Mouse (Mus musculus) hindbrain, embryonic 15.5 days (tissue): ENCODE measurements at regions not wholly inside any gene's neighbourhood (a gene's known extent, or its start where the extent isn't known, plus 50 kb on each side); places are given as distances from the start of the nearest gene placed in this dataset.

Experiments
- ATAC-seq: fragments of 200-750 bp; cut with Nextera tagmentation; 2 replicates; pipeline ENCODE4 v1.8.0; 2017; ENCODE audit warnings: low read depth, moderate number of reproducible peaks, moderate TSS enrichment; ENCODE audit not compliant: low FRiP score
- H3K27ac ChIP-seq: fragments of 300-500 bp; sonication (generic); replicated peaks from 2 replicates; pipeline ENCODE4 v1.5.1; 2015; ENCODE audit warnings: mild to moderate bottlenecking, inconsistent platforms
- H3K27me3 ChIP-seq: fragments of 300-500 bp; sonication (generic); 2 replicates; pipeline ENCODE4 v1.6.1; 2015; ENCODE audit warnings: control low read depth, inconsistent platforms
- H3K36me3 ChIP-seq: fragments of 300-500 bp; sonication (generic); 2 replicates; pipeline ENCODE4 v1.6.1; 2015; ENCODE audit warnings: control low read depth, inconsistent platforms
- H3K4me1 ChIP-seq: fragments of 300-500 bp; sonication (generic); replicated peaks from 2 replicates; pipeline ENCODE4 v1.6.1; 2015; ENCODE audit warnings: control low read depth, inconsistent platforms
- H3K4me2 ChIP-seq: fragments of 300-500 bp; sonication (generic); 2 replicates; pipeline ENCODE4 v1.6.1; 2015; ENCODE audit warnings: moderate library complexity, mild to moderate bottlenecking, inconsistent platforms
- H3K4me3 ChIP-seq: fragments of 300-500 bp; sonication (generic); 2 replicates; pipeline ENCODE4 v1.5.1; 2015; ENCODE audit warnings: mild to moderate bottlenecking, inconsistent platforms
- H3K9ac ChIP-seq: fragments of 300-500 bp; sonication (generic); 2 replicates; pipeline ENCODE4 v1.6.1; 2015; ENCODE audit warnings: inconsistent platforms
- H3K9me3 ChIP-seq: fragments of 300-500 bp; sonication (generic); 2 replicates; pipeline ENCODE4 v1.6.1; 2016; ENCODE audit warnings: control low read depth, inconsistent platforms
- WGBS: fragments of 180-500 bp; shearing (Covaris S2); methylation state at CpG from one replicate; pipeline ENCODE4 v1.1.7; 2015; 5-methylcytosine and 5-hydroxymethylcytosine counted together

GRCm38 (mm10) chr1:130276005-130276404, 146.8 kb downstream of the Cd55b start:
- Histone ChIP-seq H3K36me3 (no peaks in the 10 kb centered on the region), H3K4me2 (no peak overlapping the region), H3K4me1 (no peaks in the 10 kb centered on the region), H3K9me3 (no peaks in the 10 kb centered on the region), H3K9ac (no peak overlapping the region), H3K27me3 (no peaks in the 10 kb centered on the region), H3K4me3 (no peak overlapping the region), H3K27ac (no peak overlapping the region)
- 95% methylated on average over 2 of the region's 2 CpGs for WGBS
- ATAC-seq = no peak

GRCm38 (mm10) chr1:130274470-130274869, 148.3 kb downstream of the Cd55b start:
- Histone ChIP-seq H3K4me1 (no peaks in the 10 kb centered on the region), H3K27ac (no peak overlapping the region), H3K4me3 (no peak overlapping the region), H3K9ac (no peak overlapping the region), H3K27me3 (no peaks in the 10 kb centered on the region), H3K4me2 (no peak overlapping the region), H3K36me3 (no peaks in the 10 kb centered on the region), H3K9me3 (no peaks in the 10 kb centered on the region)
- ATAC-seq = no peak
- 56% methylated on average over 4 of the region's 4 CpGs for WGBS

GRCm38 (mm10) chr1:130270457-130270856, 152.4 kb downstream of the Cd55b start:
- Histone ChIP-seq H3K4me3 (no peak overlapping the region), H3K4me1 (no peaks in the 10 kb centered on the region), H3K27me3 (no peaks in the 10 kb centered on the region), H3K9ac (no peak overlapping the region), H3K4me2 (no peak overlapping the region), H3K36me3 (no peaks in the 10 kb centered on the region), H3K27ac (no peak overlapping the region), H3K9me3 (no peaks in the 10 kb centered on the region)
- no peak for ATAC-seq
- 88% methylated on average over 2 of the region's 2 CpGs for WGBS
